Comparison of ENCODE assay signal across 16 mouse cellular contexts in genomic region chr1:106630973-106631372, GRCm38 (mm10).
A peak's percentile ranks its signal among the peaks of the same experiment; 100 is the strongest.
DNase-seq lines count a peak whose midpoint lies in the region; ATAC-seq and TF ChIP-seq lines count a peak whose summit lies in the region.
"Had no signal": no experiment of that assay in that cellular context is flagged by ENCODE, and none has a peak within 500 bp of the region (broad histone marks: within the 10 kb centered on the region; RNA-seq: fewer than 3 reads in every experiment).

No protein-coding gene starts in this region.

- no peak for DNase-seq in heart, postnatal 0 days (ENCODE audit: low spot score)
- no peak for DNase-seq in heart, adult 8-10 months (ENCODE audit: low spot score)
- no peak for DNase-seq in limb, embryonic 10.5 days (ENCODE audit: low spot score)
- DNase-seq in embryonic facial prominence, embryonic 14.5 days (ENCODE audit: low spot score), result no peak
- DNase-seq in liver, embryonic 11.5 days (ENCODE audit: low spot score), result no peak
- DNase-seq: cerebellum, adult 11 months; gastrocnemius, postnatal 25 days; kidney, postnatal 36 days; lung, postnatal 10 days; thymus, postnatal 36 days had no signal

- H3K36me3 ChIP-seq in heart, postnatal 0 days (replicated peaks; ENCODE audit: control insufficient read depth, insufficient read depth, low read length), result no peaks in the 10 kb centered on the region
- no peaks in the 10 kb centered on the region for H3K36me3 ChIP-seq in limb, embryonic 12.5 days
- H3K36me3 ChIP-seq in limb, embryonic 10.5 days, result no peaks in the 10 kb centered on the region
- no peaks in the 10 kb centered on the region for H3K36me3 ChIP-seq in embryonic facial prominence, embryonic 14.5 days (ENCODE audit: control insufficient read depth, insufficient read depth, low read length)
- H3K36me3 ChIP-seq in myocyte (ENCODE audit: control insufficient read depth, insufficient read depth), result no peaks in the 10 kb centered on the region
- no peaks in the 10 kb centered on the region for H3K36me3 ChIP-seq in liver, embryonic 11.5 days (ENCODE audit: control insufficient read depth, insufficient read depth, low read length)
- H3K36me3 ChIP-seq: hindbrain, embryonic 10.5 days; midbrain, embryonic 13.5 days had no signal

- no peak for TF ChIP-seq POLR2A in myocyte (IDR thresholded peaks at IDR 0.05; ENCODE audit: insufficient read length, low read depth)

- no peaks in the 10 kb centered on the region for H3K79me2 ChIP-seq in myocyte (ENCODE audit: control insufficient read depth, insufficient read depth)

- H3K27ac ChIP-seq in heart, postnatal 0 days (ENCODE audit: low read depth), result peak overlapping the region; percentile 79
- H3K27ac ChIP-seq in limb, embryonic 12.5 days, result 0 out of 2 replicates have a peak overlapping the region, but pooled peaks have one; percentile 41
- H3K27ac ChIP-seq in limb, embryonic 10.5 days, result no peak overlapping the region
- H3K27ac ChIP-seq in embryonic facial prominence, embryonic 14.5 days (replicated peaks; ENCODE audit: low read depth, low read length), result peak overlapping the region; percentile 80
- no peak overlapping the region for H3K27ac ChIP-seq in liver, embryonic 11.5 days (ENCODE audit: low read depth, low read length)
- H3K27ac ChIP-seq: midbrain, embryonic 13.5 days had no signal

- WGBS in heart, postnatal 0 days, result 27% methylated on average over 2 of the region's 2 CpGs
- 70% methylated on average over 2 of the region's 2 CpGs for WGBS in limb, embryonic 12.5 days
- WGBS in limb, embryonic 10.5 days, result 88% methylated on average over 2 of the region's 2 CpGs
- 46% methylated on average over 2 of the region's 2 CpGs for WGBS in embryonic facial prominence, embryonic 14.5 days
- 66% methylated on average over 2 of the region's 2 CpGs for WGBS in liver, embryonic 11.5 days

- H3K4me2 ChIP-seq in heart, postnatal 0 days (ENCODE audit: low read depth, low read length), result no peak overlapping the region
- no peak overlapping the region for H3K4me2 ChIP-seq in limb, embryonic 12.5 days
- peak overlapping the region; percentile 34 for H3K4me2 ChIP-seq in embryonic facial prominence, embryonic 14.5 days (ENCODE audit: low read depth, low read length)
- H3K4me2 ChIP-seq in myocyte (ENCODE audit: low read depth), result peak overlapping the region; percentile 75
- H3K4me2 ChIP-seq in liver, embryonic 11.5 days, result no peak overlapping the region
- H3K4me2 ChIP-seq: midbrain, embryonic 13.5 days had no signal

- no peaks in the 10 kb centered on the region for H3K27me3 ChIP-seq in heart, postnatal 0 days (ENCODE audit: control insufficient read depth, insufficient read depth, low read length)
- H3K27me3 ChIP-seq in limb, embryonic 12.5 days, result no peaks in the 10 kb centered on the region
- no peaks in the 10 kb centered on the region for H3K27me3 ChIP-seq in limb, embryonic 10.5 days (ENCODE audit: low read depth, poor library complexity, severe bottlenecking)
- H3K27me3 ChIP-seq in embryonic facial prominence, embryonic 14.5 days (replicated peaks; ENCODE audit: control insufficient read depth, insufficient read depth, low read length), result no peaks in the 10 kb centered on the region
- H3K27me3 ChIP-seq in myocyte (ENCODE audit: control insufficient read depth, insufficient read depth, insufficient read length), result no peaks in the 10 kb centered on the region
- no peaks in the 10 kb centered on the region for H3K27me3 ChIP-seq in liver, embryonic 11.5 days (replicated peaks; ENCODE audit: control insufficient read depth, insufficient read depth, low read length)
- H3K27me3 ChIP-seq: CH12.LX; midbrain, embryonic 13.5 days had no signal

- no peak for TF ChIP-seq EP300 in heart, postnatal 0 days (IDR thresholded peaks at IDR 0.05; ENCODE audit: low read depth)

- peaks cover 41% of the 10 kb centered on the region for H3K4me1 ChIP-seq in heart, postnatal 0 days (ENCODE audit: control insufficient read depth, insufficient read depth)
- peaks cover 30% of the 10 kb centered on the region for H3K4me1 ChIP-seq in limb, embryonic 12.5 days (replicated peaks)
- peaks cover 21% of the 10 kb centered on the region for H3K4me1 ChIP-seq in limb, embryonic 10.5 days
- H3K4me1 ChIP-seq in embryonic facial prominence, embryonic 14.5 days (ENCODE audit: control insufficient read depth, insufficient read depth, low read length), result peaks cover 36% of the 10 kb centered on the region
- peaks cover 12% of the 10 kb centered on the region for H3K4me1 ChIP-seq in liver, embryonic 11.5 days (replicated peaks; ENCODE audit: control insufficient read depth, insufficient read depth, low read length)

- TF ChIP-seq CTCF in heart, postnatal 0 days (IDR thresholded peaks at IDR 0.05; ENCODE audit: low read depth), result no peak

- H3K9me3 ChIP-seq in heart, postnatal 0 days (replicated peaks; ENCODE audit: control insufficient read depth, low read length), result no peaks in the 10 kb centered on the region
- no peaks in the 10 kb centered on the region for H3K9me3 ChIP-seq in limb, embryonic 12.5 days
- H3K9me3 ChIP-seq in limb, embryonic 10.5 days (replicated peaks), result no peaks in the 10 kb centered on the region
- no peaks in the 10 kb centered on the region for H3K9me3 ChIP-seq in embryonic facial prominence, embryonic 14.5 days (ENCODE audit: control insufficient read depth, low read length)
- no peaks in the 10 kb centered on the region for H3K9me3 ChIP-seq in liver, embryonic 11.5 days (ENCODE audit: control insufficient read depth, low read length)
- H3K9me3 ChIP-seq: hindbrain, embryonic 10.5 days; midbrain, embryonic 13.5 days had no signal

- no peak overlapping the region for H3ac ChIP-seq in myocyte (ENCODE audit: control insufficient read depth, insufficient read length)

- ATAC-seq in heart, postnatal 0 days (ENCODE audit: insufficient read depth, low read depth), result no peak
- no peak for ATAC-seq in limb, embryonic 12.5 days (ENCODE audit: insufficient number of reproducible peaks, insufficient read depth, low FRiP score, low TSS enrichment, low read depth)
- ATAC-seq in embryonic facial prominence, embryonic 14.5 days (ENCODE audit: low read depth), result no peak
- ATAC-seq in liver, embryonic 11.5 days (replicated peaks; ENCODE audit: low FRiP score), result no peak
- ATAC-seq: activated CD4-positive, CD25-positive, alpha-beta regulatory T cell, adult 4 months had no signal

- H3K9ac ChIP-seq in heart, postnatal 0 days (replicated peaks; ENCODE audit: low read depth, low read length), result no peak overlapping the region
- no peak overlapping the region for H3K9ac ChIP-seq in limb, embryonic 12.5 days (replicated peaks)
- H3K9ac ChIP-seq in embryonic facial prominence, embryonic 14.5 days (ENCODE audit: low read depth, low read length), result no peak overlapping the region
- no peak overlapping the region for H3K9ac ChIP-seq in liver, embryonic 11.5 days (ENCODE audit: low read depth, low read length)
- H3K9ac ChIP-seq: midbrain, embryonic 13.5 days had no signal

- no peak overlapping the region for H3K4me3 ChIP-seq in heart, postnatal 0 days (ENCODE audit: low read depth, low read length)
- no peak overlapping the region for H3K4me3 ChIP-seq in limb, embryonic 12.5 days (replicated peaks)
- no peak overlapping the region for H3K4me3 ChIP-seq in limb, embryonic 10.5 days
- no peak overlapping the region for H3K4me3 ChIP-seq in embryonic facial prominence, embryonic 14.5 days (ENCODE audit: low read depth, low read length)
- no peak overlapping the region for H3K4me3 ChIP-seq in myocyte
- H3K4me3 ChIP-seq in liver, embryonic 11.5 days (ENCODE audit: low read depth, low read length), result no peak overlapping the region
- H3K4me3 ChIP-seq: hindbrain, embryonic 10.5 days; midbrain, embryonic 13.5 days had no signal

TF ChIP-seq in myocyte, 11 proteins besides CTCF, POLR2A, EP300 and RAD21:
- no peak for TF ChIP-seq E2F4 (IDR thresholded peaks at IDR 0.05; ENCODE audit: insufficient read depth)
- TF ChIP-seq TCF3 (IDR thresholded peaks at IDR 0.05; ENCODE audit: insufficient read length, low read depth), result no peak
- no peak for TF ChIP-seq USF1 (IDR thresholded peaks at IDR 0.05; ENCODE audit: low read depth)
- no peak for TF ChIP-seq REST (IDR thresholded peaks at IDR 0.05; ENCODE audit: insufficient read depth, insufficient read length)
- TF ChIP-seq TCF12 (IDR thresholded peaks at IDR 0.05; ENCODE audit: insufficient read depth, poor library complexity, severe bottlenecking), result no peak

Comparison
In these comparisons a context has a peak if more than half of its experiments do, and no peak if none do; other contexts are left out.
1. H3K27ac ChIP-seq: peak in heart, postnatal 0 days (single experiment), limb, embryonic 12.5 days (single experiment) and embryonic facial prominence, embryonic 14.5 days (single experiment); none in limb, embryonic 10.5 days (single experiment) and liver, embryonic 11.5 days (single experiment).
2. H3K4me2 ChIP-seq: peak in embryonic facial prominence, embryonic 14.5 days (single experiment) and myocyte (single experiment); none in heart, postnatal 0 days (single experiment), limb, embryonic 12.5 days (single experiment) and liver, embryonic 11.5 days (single experiment).